Mouse (Mus musculus): Measurements from ENCODE around the gene Sucla2. TPM values are rescaled to one million over a fixed set of nuclear protein-coding genes. Genes with fewer than 3 reads are reported as not detected.

Sucla2 gene
- 200 and 204 TPM in 2 replicates for polyA plus RNA-seq (2016; fragmentation: Nextera tagmentation; extraction: Ambion mirVana)

DNA sequence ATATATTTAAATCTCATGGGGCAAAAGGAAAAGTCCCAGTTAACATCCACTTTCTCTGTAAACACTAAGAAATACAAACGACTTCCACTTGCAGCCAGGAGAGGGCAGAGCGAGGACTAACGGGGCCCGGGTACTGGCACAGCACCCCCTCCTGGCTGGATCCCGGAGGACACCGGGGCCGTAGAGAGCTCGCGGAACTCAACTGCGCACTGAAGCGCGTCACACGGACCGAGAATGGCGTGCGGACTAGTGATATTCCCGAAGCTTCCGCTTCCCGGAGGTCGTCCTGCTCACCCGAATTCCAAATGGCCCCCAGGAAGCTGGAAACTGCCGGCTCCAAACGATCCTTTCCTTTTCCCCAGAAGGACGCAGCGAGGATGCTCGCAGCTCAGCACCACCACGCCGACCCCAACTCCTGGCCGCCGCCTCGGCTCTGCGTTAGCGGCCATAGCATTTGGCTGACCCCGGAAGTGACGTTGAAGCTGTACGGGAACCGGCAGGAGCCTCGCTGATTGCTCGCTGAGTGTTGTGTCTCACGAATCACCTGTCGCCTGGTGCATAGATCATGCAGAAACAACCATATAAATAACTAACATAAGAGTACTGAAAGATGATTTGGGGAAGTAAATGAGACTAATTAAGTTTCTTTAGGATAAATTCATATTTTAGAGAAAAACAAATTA is at the start of gene Sucla2:
Gene Sucla2 (plus strand): TSS at position 554 of the 683 bp plus-strand sequence.
- Histone ChIP-seq H3K9me3 (replicated peaks) (no peaks in the 10 kb centered on the region), H3K4me3 (peak within 1 kb of the TSS; percentile 57), H3K27me3 (replicated peaks) (peaks cover 5% of the 10 kb centered on the region; the same call in 1 of the 2 replicates), H3K36me3 (no peaks in the 10 kb centered on the region), H3K27ac (ENCODE audit: poor library complexity, severe bottlenecking) (peak within 1 kb of the TSS; percentile 81), H3K9ac (peak within 1 kb of the TSS; percentile 74), H3K4me1 (replicated peaks) (no peaks in the 10 kb centered on the region), H3K4me2 (peak within 1 kb of the TSS; percentile 65)
- under 1% methylated on average over 41 of the region's 41 CpGs for WGBS
- peak; percentile 99 for ATAC-seq (ENCODE audit: insufficient number of reproducible peaks, low FRiP score)

DNA sequence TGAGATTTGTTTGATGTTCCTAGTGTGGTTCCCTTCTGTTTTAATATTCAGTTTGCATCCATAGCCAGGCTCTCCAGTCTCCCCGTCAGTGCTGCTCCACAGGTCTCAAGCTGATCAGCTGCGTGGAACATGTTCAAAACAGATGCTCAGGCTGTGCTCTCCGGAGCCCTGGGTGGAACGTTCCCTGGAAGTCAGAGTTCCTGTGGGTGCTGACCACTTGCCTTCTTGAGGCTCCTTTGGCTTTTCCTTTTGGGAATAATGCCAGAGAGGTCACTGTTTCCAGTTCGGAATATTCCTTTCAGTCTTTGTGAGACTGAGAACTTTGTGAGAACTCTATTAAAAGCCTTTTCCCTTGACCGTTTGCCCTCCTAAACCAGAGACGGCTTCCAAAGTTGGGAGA is 49.6 kb upstream of the Sucla2 start:
- H3K4me3 ChIP-seq, result no peak overlapping the region
- H3K36me3 ChIP-seq, result no peaks in the 10 kb centered on the region
- no peak overlapping the region for H3K27ac ChIP-seq (ENCODE audit: poor library complexity, severe bottlenecking)
- H3K27me3 ChIP-seq (replicated peaks), result no peaks in the 10 kb centered on the region
- WGBS, result 62% methylated on average over 7 of the region's 7 CpGs
- peaks cover 39% of the 10 kb centered on the region for H3K4me1 ChIP-seq (replicated peaks)
- no peaks in the 10 kb centered on the region; the same call in 1 of the 2 replicates for H3K9me3 ChIP-seq (replicated peaks)
- H3K4me2 ChIP-seq, result no peak overlapping the region
- H3K9ac ChIP-seq, result no peak overlapping the region
- ATAC-seq (ENCODE audit: insufficient number of reproducible peaks, low FRiP score), result no peak

DNA sequence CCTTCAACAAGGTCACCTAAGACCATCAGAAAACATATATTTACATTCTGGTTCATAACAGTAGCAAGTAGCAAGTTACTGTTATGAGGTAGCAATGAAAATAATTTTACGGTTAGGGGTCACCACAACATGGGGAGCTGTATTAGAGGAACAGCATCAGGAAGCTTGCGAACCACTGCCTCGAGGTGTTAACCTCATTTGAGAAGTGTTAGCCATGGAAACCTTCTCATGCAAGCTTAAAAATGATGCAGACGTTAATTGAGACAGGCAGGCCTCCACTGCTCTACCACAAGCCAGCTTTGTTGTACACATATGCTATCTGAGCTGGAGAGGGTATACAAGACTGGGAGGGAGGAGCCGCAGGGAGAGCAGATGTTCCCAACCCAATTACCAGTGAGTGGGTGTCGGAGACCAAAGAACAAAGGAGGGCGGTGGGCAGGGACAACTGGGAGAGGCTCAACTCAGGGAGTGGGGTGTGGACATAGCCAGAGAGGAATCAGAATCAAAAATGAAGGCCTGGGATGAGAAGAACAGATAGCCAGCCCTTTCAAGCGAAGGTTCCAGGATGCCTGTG is 48.7 kb upstream of the Sucla2 start:
- H3K4me3 ChIP-seq, result no peak overlapping the region
- WGBS, result 82% methylated on average over 8 of the region's 8 CpGs
- H3K9ac ChIP-seq, result no peak overlapping the region
- no peaks in the 10 kb centered on the region for H3K36me3 ChIP-seq
- peaks cover 41% of the 10 kb centered on the region for H3K4me1 ChIP-seq (replicated peaks)
- H3K4me2 ChIP-seq, result no peak overlapping the region
- H3K9me3 ChIP-seq (replicated peaks), result no peaks in the 10 kb centered on the region; the same call in 1 of the 2 replicates
- H3K27me3 ChIP-seq (replicated peaks), result no peaks in the 10 kb centered on the region
- ATAC-seq (ENCODE audit: insufficient number of reproducible peaks, low FRiP score), result no peak
- no peak overlapping the region for H3K27ac ChIP-seq (ENCODE audit: poor library complexity, severe bottlenecking)

DNA sequence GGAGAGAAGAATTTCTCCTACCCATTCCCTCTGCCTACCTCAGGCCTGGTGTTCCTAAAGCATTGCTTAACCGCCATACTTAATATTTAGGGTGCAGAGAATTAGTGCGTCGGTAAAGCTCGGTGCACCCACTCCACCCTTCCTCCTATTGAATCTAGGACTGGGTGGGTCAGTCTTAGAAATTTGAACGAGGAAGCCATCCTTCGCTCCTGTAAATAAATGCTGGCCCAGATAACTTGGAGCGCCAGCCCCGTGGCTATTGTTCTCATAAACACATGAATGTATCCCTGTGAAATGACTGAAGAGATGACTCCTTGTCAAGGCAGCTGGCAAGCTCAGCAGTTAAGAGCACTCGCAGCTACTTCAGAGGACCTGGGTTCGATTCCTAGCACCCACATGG is 48.0 kb upstream of the Sucla2 start:
- H3K4me1 ChIP-seq (replicated peaks), result peaks cover 45% of the 10 kb centered on the region
- H3K4me3 ChIP-seq, result no peak overlapping the region
- no peaks in the 10 kb centered on the region for H3K36me3 ChIP-seq
- WGBS, result 88% methylated on average over 10 of the region's 10 CpGs
- no peaks in the 10 kb centered on the region for H3K27me3 ChIP-seq (replicated peaks)
- no peak overlapping the region for H3K4me2 ChIP-seq
- no peaks in the 10 kb centered on the region; the same call in 1 of the 2 replicates for H3K9me3 ChIP-seq (replicated peaks)
- no peak overlapping the region for H3K9ac ChIP-seq
- no peak overlapping the region for H3K27ac ChIP-seq (ENCODE audit: poor library complexity, severe bottlenecking)
- no peak for ATAC-seq (ENCODE audit: insufficient number of reproducible peaks, low FRiP score)

DNA sequence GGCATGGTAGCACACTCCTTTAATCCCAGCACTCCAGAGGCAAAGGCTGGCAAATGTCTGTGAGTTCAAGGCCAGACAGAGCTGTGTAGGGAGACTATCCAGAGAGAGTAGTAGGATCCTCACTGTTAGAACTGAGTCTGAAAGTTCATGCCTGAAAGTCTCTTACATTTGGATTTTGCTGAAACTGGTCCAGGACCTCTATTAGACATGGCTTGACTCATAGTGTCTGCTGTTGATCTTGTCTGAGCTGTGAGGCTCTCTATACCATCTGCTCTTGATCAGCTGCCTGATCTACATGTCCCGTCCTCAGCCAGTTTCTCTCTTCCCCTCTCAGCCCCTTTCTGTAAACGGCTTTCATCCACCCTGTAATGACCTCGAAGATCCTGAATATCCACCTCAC is 46.8 kb upstream of the Sucla2 start:
- no peak overlapping the region for H3K4me3 ChIP-seq
- no peak overlapping the region for H3K27ac ChIP-seq (ENCODE audit: poor library complexity, severe bottlenecking)
- H3K4me1 ChIP-seq (replicated peaks), result peaks cover 45% of the 10 kb centered on the region
- H3K36me3 ChIP-seq, result no peaks in the 10 kb centered on the region
- no peaks in the 10 kb centered on the region; the same call in 1 of the 2 replicates for H3K9me3 ChIP-seq (replicated peaks)
- H3K9ac ChIP-seq, result no peak overlapping the region
- no peaks in the 10 kb centered on the region for H3K27me3 ChIP-seq (replicated peaks)
- no peak for ATAC-seq (ENCODE audit: insufficient number of reproducible peaks, low FRiP score)
- WGBS, result 75% methylated on average over 3 of the region's 3 CpGs
- H3K4me2 ChIP-seq, result no peak overlapping the region

DNA sequence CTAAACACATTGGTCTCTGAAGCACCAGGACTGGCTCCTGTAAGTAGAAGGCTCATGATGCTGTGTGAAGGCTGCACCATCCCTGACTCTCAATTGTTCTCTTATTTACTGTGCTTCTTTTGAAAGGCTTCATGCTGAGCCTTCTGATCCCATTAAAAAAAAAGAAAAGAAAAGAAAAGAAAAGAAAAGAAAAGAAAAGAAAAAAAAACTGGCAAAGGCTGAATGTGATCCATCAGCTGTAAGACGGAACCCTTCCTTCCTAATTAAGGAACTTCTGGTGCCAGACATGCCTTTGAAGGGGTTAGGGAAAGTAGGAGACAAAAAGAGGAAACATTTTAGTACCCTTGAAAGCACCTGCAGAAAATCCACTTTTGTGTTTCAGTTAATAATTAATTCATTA is 45.3 kb upstream of the Sucla2 start:
- Histone ChIP-seq H3K4me1 (replicated peaks) (peaks cover 35% of the 10 kb centered on the region), H3K9me3 (replicated peaks) (no peaks in the 10 kb centered on the region; the same call in 1 of the 2 replicates), H3K4me3 (no peak overlapping the region), H3K27ac (ENCODE audit: poor library complexity, severe bottlenecking) (no peak overlapping the region), H3K36me3 (no peaks in the 10 kb centered on the region), H3K9ac (no peak overlapping the region), H3K27me3 (replicated peaks) (no peaks in the 10 kb centered on the region), H3K4me2 (no peak overlapping the region)
- WGBS, result 62% methylated on average over 1 of the region's 1 CpGs
- ATAC-seq (ENCODE audit: insufficient number of reproducible peaks, low FRiP score), result no peak

DNA sequence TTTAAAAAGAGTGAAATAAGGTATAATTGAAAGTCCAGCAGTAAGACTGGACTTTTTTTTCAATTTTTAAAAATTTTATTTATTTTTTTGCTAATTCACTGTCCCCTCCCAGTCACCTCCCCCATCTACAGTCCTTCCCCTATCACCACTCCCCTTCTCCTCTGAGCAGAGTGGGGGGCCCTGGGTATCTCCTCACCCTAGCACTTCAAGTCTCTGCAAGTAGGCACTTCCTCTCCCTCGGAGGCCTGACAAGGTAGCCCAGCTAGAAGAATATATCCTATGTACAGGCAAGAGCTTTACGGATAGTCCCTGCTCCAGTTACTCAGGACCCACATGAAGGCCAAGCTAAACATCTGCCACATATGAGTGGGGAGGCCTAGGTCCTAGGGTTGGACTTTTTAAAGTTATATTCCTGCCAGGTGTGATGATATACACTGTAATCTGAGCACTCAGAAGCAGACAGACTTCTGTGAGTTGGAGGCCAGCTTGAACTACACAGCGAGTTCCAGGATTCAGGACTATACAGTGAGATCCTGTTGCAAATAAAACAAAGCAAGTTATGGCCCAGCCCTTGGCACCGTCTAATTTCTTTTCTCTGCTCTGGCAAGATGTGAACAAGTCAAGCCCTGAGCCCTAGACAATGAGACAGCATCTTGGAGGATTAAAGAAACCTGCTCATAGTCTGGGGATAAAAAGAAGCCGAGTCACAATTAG is 41.4 kb upstream of the Sucla2 start:
- H3K4me3 ChIP-seq, result no peak overlapping the region
- H3K27ac ChIP-seq (ENCODE audit: poor library complexity, severe bottlenecking), result no peak overlapping the region
- no peak overlapping the region for H3K9ac ChIP-seq
- no peak overlapping the region for H3K4me2 ChIP-seq
- H3K9me3 ChIP-seq (replicated peaks), result no peaks in the 10 kb centered on the region
- 80% methylated on average over 5 of the region's 5 CpGs for WGBS
- H3K4me1 ChIP-seq (replicated peaks), result peaks cover 17% of the 10 kb centered on the region
- no peaks in the 10 kb centered on the region for H3K36me3 ChIP-seq
- no peaks in the 10 kb centered on the region for H3K27me3 ChIP-seq (replicated peaks)
- ATAC-seq (ENCODE audit: insufficient number of reproducible peaks, low FRiP score), result no peak

DNA sequence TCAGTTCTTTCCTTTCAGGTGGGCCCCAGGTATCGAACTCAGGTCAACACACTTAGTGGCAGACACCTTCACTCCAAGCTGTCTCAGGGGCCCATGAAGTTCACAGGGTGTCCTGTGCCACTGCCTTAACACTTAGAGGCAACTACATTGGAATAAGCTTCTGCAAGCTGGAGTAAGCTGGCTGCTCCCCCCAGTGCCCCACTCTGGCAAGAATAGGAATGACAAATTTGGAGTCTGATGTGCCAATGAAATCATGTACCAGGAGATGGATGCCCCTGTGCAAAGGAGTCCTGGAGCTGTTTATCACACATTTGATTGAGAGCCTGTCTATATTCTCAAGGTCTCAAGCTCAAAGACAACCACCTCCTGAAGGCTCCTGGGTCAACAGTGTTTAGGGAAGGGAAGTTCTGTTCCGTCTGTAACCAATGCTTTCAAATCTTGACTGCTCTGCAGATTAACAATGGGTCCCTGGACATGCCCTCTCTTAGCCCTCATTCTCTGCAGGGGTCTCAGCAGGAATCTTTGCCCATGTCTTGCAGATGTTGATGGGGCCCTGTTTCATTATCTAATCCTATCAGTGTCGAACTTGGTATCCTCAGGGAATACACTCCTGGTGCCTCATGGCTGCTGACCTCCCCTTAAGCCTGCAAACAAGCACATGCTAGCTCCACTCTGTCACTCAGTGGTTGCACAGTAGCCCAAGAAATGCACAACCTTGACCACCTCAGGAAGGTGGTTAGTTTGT is 40.6 kb upstream of the Sucla2 start:
- Histone ChIP-seq H3K9ac (no peak overlapping the region), H3K36me3 (no peaks in the 10 kb centered on the region), H3K27me3 (replicated peaks) (no peaks in the 10 kb centered on the region), H3K9me3 (replicated peaks) (no peaks in the 10 kb centered on the region), H3K4me1 (replicated peaks) (peaks cover 9% of the 10 kb centered on the region), H3K4me3 (no peak overlapping the region), H3K27ac (ENCODE audit: poor library complexity, severe bottlenecking) (no peak overlapping the region), H3K4me2 (no peak overlapping the region)
- ATAC-seq (ENCODE audit: insufficient number of reproducible peaks, low FRiP score), result no peak
- 67% methylated on average over 3 of the region's 3 CpGs for WGBS

DNA sequence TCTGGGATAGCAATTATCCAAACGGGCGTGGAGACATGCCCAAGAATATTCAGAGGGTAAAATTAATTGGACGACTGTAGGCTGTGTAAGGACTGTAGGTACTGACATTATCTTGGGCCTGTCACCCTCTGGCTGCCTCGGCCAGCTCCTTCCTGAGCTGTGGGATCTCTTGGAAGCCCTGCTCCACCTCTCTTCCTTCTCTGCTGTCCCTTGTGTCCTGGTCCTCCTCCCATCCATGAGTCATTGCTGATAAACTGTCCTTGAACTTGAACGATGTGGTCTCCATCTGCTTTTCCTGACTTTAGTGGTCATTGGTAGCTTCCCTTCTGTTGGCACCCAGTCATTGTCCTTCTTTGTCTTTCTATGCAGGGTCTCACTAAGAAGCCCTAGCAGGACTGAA is 38.5 kb upstream of the Sucla2 start:
- Histone ChIP-seq H3K9ac (no peak overlapping the region), H3K9me3 (replicated peaks) (peaks cover 11% of the 10 kb centered on the region), H3K36me3 (no peaks in the 10 kb centered on the region), H3K4me2 (no peak overlapping the region), H3K4me1 (replicated peaks) (peaks cover 2% of the 10 kb centered on the region), H3K27me3 (replicated peaks) (no peaks in the 10 kb centered on the region), H3K27ac (ENCODE audit: poor library complexity, severe bottlenecking) (no peak overlapping the region), H3K4me3 (no peak overlapping the region)
- no peak for ATAC-seq (ENCODE audit: insufficient number of reproducible peaks, low FRiP score)
- WGBS, result 40% methylated on average over 5 of the region's 5 CpGs

DNA sequence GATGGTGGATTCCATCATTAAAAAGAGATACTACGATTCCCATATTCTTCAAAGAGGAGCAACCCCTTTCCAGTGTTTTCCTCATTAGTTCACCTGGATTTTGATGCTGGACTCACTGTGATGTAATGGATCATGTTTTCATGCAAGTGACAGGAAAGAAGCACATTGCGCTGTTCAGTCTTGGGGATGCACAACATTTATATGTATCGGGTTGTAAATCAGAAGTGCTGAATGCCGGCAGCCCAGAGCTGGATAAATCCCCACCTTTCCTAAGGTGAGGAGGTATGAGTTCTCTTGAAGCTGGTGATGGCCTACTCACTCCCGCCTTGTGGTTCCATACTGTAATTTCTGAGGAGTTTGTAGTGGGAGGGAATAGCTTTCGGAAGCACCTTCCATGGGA is 31.8 kb upstream of the Sucla2 start:
- no peaks in the 10 kb centered on the region for H3K36me3 ChIP-seq
- no peak overlapping the region for H3K9ac ChIP-seq
- H3K4me1 ChIP-seq (replicated peaks), result peaks cover 5% of the 10 kb centered on the region; the same call in 1 of the 2 replicates
- peaks cover 14% of the 10 kb centered on the region for H3K9me3 ChIP-seq (replicated peaks)
- H3K4me2 ChIP-seq, result no peak overlapping the region
- ATAC-seq (ENCODE audit: insufficient number of reproducible peaks, low FRiP score), result no peak
- H3K27me3 ChIP-seq (replicated peaks), result no peaks in the 10 kb centered on the region
- no peak overlapping the region for H3K4me3 ChIP-seq
- H3K27ac ChIP-seq (ENCODE audit: poor library complexity, severe bottlenecking), result no peak overlapping the region
- WGBS, result 90% methylated on average over 6 of the region's 6 CpGs

DNA sequence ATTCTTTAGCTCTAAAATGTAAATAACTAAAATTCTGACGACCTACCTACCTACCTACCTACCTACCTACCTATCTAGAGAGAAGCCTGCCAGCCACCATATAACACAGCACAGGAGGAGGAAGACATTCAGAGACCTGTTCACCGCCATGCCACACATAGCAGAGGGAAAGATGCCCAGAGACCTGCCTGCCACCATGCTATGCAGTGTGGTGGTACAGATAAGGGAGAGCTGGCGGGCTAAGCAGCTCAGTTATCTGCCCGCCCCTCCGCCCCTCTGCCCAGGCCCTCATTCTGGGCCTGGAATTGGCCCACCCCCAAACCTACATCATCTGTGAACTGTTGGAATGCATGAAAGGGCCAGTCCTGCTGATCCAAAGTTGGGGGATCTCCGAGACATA is 31.0 kb upstream of the Sucla2 start:
- no peak overlapping the region for H3K4me2 ChIP-seq
- H3K9me3 ChIP-seq (replicated peaks), result peaks cover 14% of the 10 kb centered on the region
- H3K4me3 ChIP-seq, result no peak overlapping the region
- H3K4me1 ChIP-seq (replicated peaks), result peaks cover 5% of the 10 kb centered on the region; the same call in 1 of the 2 replicates
- H3K27ac ChIP-seq (ENCODE audit: poor library complexity, severe bottlenecking), result no peak overlapping the region
- no peaks in the 10 kb centered on the region for H3K27me3 ChIP-seq (replicated peaks)
- WGBS, result 58% methylated on average over 6 of the region's 6 CpGs
- no peak for ATAC-seq (ENCODE audit: insufficient number of reproducible peaks, low FRiP score)
- H3K36me3 ChIP-seq, result no peaks in the 10 kb centered on the region
- H3K9ac ChIP-seq, result no peak overlapping the region

All from heart, embryonic 12.5 days (tissue).